Mouse (Mus musculus) neural tube, embryonic 12.5 days (tissue): Measurements from ENCODE around the gene Rag1. TPM values are rescaled to one million over a fixed set of nuclear protein-coding genes. Genes with fewer than 3 reads are reported as not detected.

Experiments used
- ATAC-seq: fragments of 200-750 bp; cut with Nextera tagmentation; 2 replicates; pipeline ENCODE4 v1.8.0; 2017; ENCODE audit warnings: low read depth, mild to moderate bottlenecking, moderate TSS enrichment, moderate library complexity; ENCODE audit not compliant: low FRiP score
- H3K27ac ChIP-seq: fragments of 300-500 bp; sonication (generic); 2 replicates; pipeline ENCODE4 v1.5.1; 2016
- H3K27me3 ChIP-seq: fragments of 300-500 bp; sonication (generic); replicated peaks from 2 replicates; pipeline ENCODE4 v1.6.1; 2016; ENCODE audit warnings: mild to moderate bottlenecking
- H3K36me3 ChIP-seq: fragments of 300-500 bp; sonication (generic); 2 replicates; pipeline ENCODE4 v1.6.1; 2016; ENCODE audit warnings: mild to moderate bottlenecking
- H3K4me1 ChIP-seq: fragments of 300-500 bp; sonication (generic); 2 replicates; pipeline ENCODE4 v1.6.1; 2016
- H3K4me2 ChIP-seq: fragments of 300-500 bp; sonication (generic); replicated peaks from 2 replicates; pipeline ENCODE4 v1.6.1; 2016; ENCODE audit warnings: mild to moderate bottlenecking
- H3K4me3 ChIP-seq: fragments of 300-500 bp; sonication (generic); 2 replicates; pipeline ENCODE4 v1.5.1; 2016
- H3K9ac ChIP-seq: fragments of 300-500 bp; sonication (generic); 2 replicates; pipeline ENCODE4 v1.6.1; 2016; ENCODE audit warnings: mild to moderate bottlenecking
- H3K9me3 ChIP-seq: fragments of 300-500 bp; sonication (generic); 2 replicates; pipeline ENCODE4 v1.6.1; 2016; ENCODE audit warnings: mild to moderate bottlenecking
- WGBS: fragments of 180-500 bp; shearing (Covaris S2); methylation state at CpG from one replicate; pipeline ENCODE4 v1.1.7; 2016; 5-methylcytosine and 5-hydroxymethylcytosine counted together
- polyA plus RNA-seq: library from polyadenylated mRNA; unstranded; fragments of >200 nt; fragmentation: Nextera tagmentation; extraction: Ambion mirVana; gene quantifications from 2 replicates; pipeline ENCODE4 v1.2.1, GENCODE M21; 2016

Gene Rag1
- polyA plus RNA-seq, 1 experiment from 2014 or later, result 0.10 TPM

DNA sequence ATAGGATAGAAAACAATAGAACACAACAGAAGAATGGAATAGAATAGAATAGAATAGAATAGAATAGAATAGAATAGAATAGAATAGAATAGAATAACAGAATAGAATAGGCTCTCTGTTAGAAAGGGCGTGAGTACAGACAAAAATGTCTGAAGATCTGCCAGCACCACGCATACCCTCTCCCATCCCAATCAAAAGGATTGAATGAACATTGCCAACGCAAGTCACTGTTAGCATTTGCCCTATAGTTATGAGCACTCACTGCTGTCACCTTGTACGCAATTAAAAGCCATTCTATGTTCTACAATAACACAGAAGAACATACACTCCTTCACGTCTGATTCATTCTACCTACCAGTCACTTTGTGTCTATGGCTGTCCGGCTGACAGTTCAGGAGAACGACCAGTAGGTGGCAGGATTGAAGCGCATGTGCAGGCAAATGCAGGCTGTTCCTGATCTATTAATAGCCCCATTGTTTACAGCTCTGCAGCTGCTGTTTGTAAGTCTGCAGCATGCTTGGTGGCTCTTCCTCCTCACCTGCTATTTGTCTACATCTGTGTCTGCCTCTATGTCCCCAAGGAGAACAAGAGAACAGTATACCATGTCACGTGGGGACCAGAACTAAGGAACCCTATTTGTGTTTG, 15.9 kb upstream of the Rag1 start:
- Histone ChIP-seq H3K27ac (no peak overlapping the region), H3K27me3 (no peaks in the 10 kb centered on the region), H3K4me3 (no peak overlapping the region), H3K9me3 (no peaks in the 10 kb centered on the region), H3K36me3 (no peaks in the 10 kb centered on the region), H3K4me2 (no peak overlapping the region), H3K9ac (no peak overlapping the region), H3K4me1 (no peaks in the 10 kb centered on the region)
- WGBS, result 22% methylated on average over 9 of the region's 9 CpGs
- peak; percentile 95 for ATAC-seq

DNA sequence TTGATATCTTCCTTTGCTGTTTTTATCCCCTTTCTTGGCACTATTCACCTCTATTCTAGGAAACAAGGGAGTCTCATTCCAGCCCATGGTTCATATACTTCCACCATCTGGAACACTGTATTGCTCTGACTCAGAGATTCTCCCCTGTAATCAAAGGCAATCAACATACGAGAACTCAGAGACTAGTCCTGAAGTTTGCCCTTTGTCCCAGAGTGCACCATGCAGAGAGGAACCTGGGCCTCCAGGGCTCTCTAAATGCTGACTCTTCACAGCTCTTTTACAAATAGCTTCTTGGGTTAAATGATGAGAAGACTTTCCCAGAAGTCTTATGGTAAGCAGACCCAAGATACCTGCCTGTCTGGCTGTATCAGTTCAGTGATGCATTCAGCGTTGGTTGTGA, 11.2 kb upstream of the Rag1 start:
- Histone ChIP-seq H3K4me3 (no peak overlapping the region), H3K9me3 (no peaks in the 10 kb centered on the region), H3K4me2 (no peak overlapping the region), H3K27me3 (no peaks in the 10 kb centered on the region), H3K27ac (no peak overlapping the region), H3K4me1 (no peaks in the 10 kb centered on the region), H3K36me3 (no peaks in the 10 kb centered on the region), H3K9ac (no peak overlapping the region)
- ATAC-seq, result no peak
- WGBS, result 58% methylated on average over 2 of the region's 2 CpGs

DNA sequence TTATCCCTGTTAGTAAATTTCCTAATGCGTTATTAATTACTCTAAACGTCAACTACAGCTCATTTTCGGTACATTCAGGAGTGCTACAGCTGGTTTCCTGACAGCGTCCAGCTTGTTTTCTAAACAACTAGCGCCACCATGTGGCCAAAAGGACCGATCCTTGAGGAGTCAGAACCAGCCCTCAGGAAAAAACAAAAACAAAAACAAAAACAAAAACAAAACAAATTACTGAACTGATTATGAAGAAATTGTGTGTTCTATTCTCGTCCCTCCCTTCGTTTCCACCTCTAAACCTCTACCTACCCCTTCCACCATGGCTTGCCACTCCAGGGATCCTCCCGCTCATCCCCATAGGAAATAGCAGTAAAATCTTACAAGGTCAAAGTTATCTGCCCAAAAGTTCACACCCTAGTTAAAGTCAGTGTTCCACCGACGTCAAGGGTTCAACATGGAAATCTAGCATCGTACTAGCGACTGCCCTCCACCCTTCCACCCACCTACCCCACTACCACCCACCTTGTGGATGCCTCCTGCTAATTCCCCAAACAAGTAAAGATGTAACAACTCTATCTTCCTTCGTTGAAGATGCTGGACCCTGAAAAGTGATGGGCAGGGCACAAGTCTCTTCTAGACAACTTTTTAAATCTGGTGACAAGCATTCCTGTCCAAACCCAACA, 3.8 kb upstream of the Rag1 start:
- Histone ChIP-seq H3K4me3 (no peak overlapping the region), H3K4me1 (0 out of 2 replicates have a peak, but pooled peaks cover 3% of the 10 kb centered on the region), H3K36me3 (no peaks in the 10 kb centered on the region), H3K27ac (no peak overlapping the region), H3K27me3 (no peaks in the 10 kb centered on the region), H3K9me3 (no peaks in the 10 kb centered on the region), H3K4me2 (peak overlapping the region; percentile 56), H3K9ac (peak overlapping the region; percentile 1; the same call in 1 of the 2 replicates)
- ATAC-seq, result peak; percentile 67
- 19% methylated on average over 14 of the region's 14 CpGs for WGBS

DNA sequence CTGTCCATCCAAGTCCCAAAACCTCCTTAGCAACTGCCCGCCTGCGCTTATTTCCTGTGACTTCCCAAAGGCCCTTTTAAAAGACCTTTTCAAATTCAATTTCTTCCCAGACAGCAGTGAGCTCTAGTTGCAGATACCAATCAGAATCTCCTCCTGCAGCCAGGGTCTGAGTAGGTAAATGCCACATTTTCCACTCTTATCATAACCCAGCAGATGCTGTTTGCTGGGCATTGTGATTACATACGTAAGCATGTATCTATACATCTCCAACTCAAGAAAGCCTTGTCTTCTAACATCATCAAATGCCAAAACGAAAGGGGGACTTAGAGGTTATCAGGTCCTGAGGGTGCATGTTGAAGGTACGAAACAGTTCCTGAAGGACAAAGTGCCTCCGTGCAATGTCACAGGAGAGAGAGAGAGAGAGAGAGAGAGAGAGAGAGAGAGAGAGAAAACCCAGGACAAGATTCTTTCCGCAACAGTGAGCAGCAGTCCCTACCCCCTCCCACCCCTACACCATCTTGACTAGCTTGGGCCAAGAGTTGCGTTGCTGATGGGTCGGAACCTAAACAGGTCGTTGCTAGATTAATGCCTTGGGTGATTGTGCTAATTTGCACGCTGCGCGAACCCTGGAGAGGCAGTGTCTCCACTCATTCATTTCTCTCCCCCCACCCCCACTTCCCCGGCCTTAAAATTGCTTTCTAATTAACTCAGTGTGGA, 3.1 kb upstream of the Rag1 start:
- H3K36me3 ChIP-seq, result no peaks in the 10 kb centered on the region
- no peak overlapping the region for H3K4me3 ChIP-seq
- no peak overlapping the region for H3K27ac ChIP-seq
- 41% methylated on average over 14 of the region's 14 CpGs for WGBS
- peak; percentile 85 for ATAC-seq
- H3K4me2 ChIP-seq, result peak overlapping the region; percentile 56
- H3K27me3 ChIP-seq, result no peaks in the 10 kb centered on the region
- H3K9me3 ChIP-seq, result no peaks in the 10 kb centered on the region
- H3K4me1 ChIP-seq, result 0 out of 2 replicates have a peak, but pooled peaks cover 3% of the 10 kb centered on the region
- H3K9ac ChIP-seq, result peak overlapping the region; percentile 1; the same call in 1 of the 2 replicates

DNA sequence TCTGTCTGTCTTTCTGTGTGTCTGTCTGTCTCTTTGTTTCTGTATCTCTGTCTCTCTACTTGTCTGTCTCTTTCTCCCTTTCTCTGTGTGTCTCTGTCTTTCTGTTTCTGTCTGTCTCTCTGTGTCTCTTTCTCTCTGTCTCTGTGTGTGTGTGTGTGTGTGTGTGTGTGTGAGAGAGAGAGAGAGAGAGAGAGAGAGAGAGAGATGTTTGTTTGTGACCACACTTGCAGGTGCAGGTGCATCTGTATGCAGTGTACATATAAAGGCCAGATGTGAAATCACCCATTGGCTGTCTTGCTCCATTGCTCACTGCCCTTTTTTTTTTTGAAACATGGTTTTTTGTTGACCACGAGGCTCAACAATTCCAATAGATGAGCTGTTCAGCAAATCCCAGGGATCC, 1.1 kb upstream of the Rag1 start:
- Histone ChIP-seq H3K9me3 (no peaks in the 10 kb centered on the region), H3K4me1 (0 out of 2 replicates have a peak, but pooled peaks cover 3% of the 10 kb centered on the region), H3K27ac (no peak overlapping the region), H3K36me3 (no peaks in the 10 kb centered on the region), H3K9ac (no peak overlapping the region), H3K4me3 (no peak overlapping the region), H3K27me3 (no peaks in the 10 kb centered on the region), H3K4me2 (no peak overlapping the region)
- no peak for ATAC-seq
- 54% methylated on average over 1 of the region's 1 CpGs for WGBS

DNA sequence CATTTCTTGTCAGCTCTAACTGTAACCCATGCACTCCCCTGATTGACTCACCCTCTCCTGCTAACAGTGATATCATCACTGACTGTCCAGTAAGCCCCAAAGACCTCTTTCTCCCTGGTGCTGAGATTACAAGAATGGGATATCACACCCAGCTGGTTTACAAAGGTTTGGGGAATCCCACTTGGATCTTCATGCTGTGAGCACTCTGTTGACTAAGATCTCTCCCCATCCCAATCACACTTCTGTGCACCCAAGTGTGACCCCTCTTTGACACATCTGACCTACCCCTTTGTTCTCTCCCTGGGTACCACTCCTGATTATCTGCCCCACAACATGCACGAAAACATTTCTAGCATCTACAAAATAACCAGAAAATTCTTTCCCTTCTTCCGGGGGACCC, 940 bp downstream of the Rag1 start:
- no peaks in the 10 kb centered on the region for H3K27me3 ChIP-seq
- no peak overlapping the region for H3K27ac ChIP-seq
- WGBS, result 70% methylated on average over 2 of the region's 2 CpGs
- H3K9me3 ChIP-seq, result no peaks in the 10 kb centered on the region
- no peak overlapping the region for H3K4me2 ChIP-seq
- no peak overlapping the region for H3K4me3 ChIP-seq
- H3K36me3 ChIP-seq, result no peaks in the 10 kb centered on the region
- H3K9ac ChIP-seq, result no peak overlapping the region
- no peak for ATAC-seq
- H3K4me1 ChIP-seq, result 0 out of 2 replicates have a peak, but pooled peaks cover 3% of the 10 kb centered on the region

DNA sequence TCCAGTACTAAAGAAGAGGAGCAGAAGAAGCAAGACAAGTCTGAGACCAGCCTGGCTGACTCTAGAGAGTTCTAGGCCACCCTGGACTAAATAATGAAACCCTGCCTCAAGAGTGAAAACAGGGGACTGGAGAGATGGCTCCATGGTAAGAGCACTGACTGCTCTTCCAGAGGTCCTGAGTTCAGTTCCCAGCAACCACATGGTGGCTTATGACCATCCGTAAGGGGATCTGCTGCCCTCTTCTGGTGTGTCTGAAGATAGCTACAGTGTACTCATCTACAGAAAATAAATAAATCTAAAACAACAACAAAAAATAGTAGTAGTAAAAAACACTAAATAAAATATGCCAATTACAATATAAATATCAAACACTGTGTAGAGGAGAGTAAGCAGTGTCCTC, 3.5 kb downstream of the Rag1 start:
- Histone ChIP-seq H3K27me3 (no peaks in the 10 kb centered on the region), H3K27ac (no peak overlapping the region), H3K9ac (no peak overlapping the region), H3K36me3 (no peaks in the 10 kb centered on the region), H3K4me2 (no peak overlapping the region), H3K4me3 (no peak overlapping the region), H3K9me3 (no peaks in the 10 kb centered on the region), H3K4me1 (no peaks in the 10 kb centered on the region)
- 79% methylated on average over 1 of the region's 1 CpGs for WGBS
- no peak for ATAC-seq

DNA sequence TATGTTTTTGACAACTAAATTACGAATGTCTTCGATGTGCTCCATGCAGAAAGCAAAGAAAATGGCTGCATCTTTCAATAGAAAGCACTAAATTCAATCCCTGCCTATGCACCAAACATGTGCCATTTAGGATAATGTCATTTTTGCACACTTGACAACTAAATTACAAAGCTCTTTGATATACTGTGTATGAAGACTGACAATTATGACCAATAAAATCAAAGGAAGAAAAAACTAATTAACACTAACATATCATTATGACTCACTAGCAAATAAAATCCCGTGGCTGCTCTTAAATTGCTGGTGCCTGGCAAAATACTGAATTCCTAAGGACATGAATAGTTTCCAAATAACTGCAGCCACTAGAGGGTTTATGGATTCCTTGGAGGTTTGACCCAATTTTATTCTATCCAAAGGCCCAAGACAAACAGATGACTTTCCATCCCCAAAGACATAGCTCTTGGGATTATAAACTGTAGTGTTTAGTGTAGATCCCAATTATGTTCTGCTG, 9.4 kb downstream of the Rag1 start:
- 78% methylated on average over 3 of the region's 3 CpGs for WGBS
- H3K27ac ChIP-seq, result no peak overlapping the region
- no peak for ATAC-seq

DNA sequence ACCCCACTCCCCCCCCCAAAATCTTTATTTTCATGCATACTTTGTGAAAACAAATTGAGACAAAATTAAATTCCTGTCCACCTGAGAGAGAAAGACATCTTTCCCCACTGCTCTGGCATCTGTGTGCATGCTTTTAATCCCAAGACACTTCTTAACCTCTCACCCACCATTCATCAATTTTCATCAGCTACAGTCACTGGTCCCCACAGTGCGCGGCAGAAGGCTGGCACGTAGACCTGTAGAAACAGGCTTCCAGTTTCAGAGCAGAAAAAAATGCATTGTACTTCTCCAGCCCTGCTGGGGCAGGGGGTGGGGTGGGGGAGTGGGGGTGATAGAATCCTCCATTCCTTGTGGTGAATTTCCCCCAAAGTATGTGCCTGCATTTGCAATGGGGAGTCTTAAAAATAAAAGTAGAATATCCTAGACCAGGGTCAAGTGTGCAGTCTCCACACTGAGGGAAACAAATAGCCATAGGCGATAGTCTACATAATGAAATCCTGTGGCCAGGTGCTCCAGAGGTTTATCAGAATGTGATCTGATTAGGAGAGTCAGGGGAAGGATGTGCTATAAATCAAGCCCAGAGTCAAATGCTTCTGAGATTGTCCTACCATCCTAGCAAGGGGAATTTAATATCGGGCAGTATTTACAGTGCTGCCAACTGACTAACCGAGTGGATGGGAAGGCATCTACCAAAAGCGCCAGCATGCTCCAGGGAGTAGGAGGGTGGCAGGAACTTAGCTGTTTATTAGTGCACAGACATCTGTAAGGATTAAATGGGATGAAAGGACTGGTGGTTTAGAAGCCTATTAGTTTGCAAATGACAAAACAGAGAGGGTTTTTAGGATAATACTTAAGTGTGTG, 10.1 kb downstream of the Rag1 start:
- Histone ChIP-seq H3K4me1 (peaks cover 6% of the 10 kb centered on the region; the same call in 1 of the 2 replicates), H3K4me2 (0 out of 2 replicates have a peak overlapping the region, but pooled peaks have one; percentile 1), H3K27ac (no peak overlapping the region), H3K9ac (no peak overlapping the region), H3K36me3 (no peaks in the 10 kb centered on the region), H3K4me3 (no peak overlapping the region), H3K9me3 (no peaks in the 10 kb centered on the region), H3K27me3 (no peaks in the 10 kb centered on the region)
- peak; percentile 29; the same call in 1 of the 2 replicates for ATAC-seq
- WGBS, result 38% methylated on average over 7 of the region's 7 CpGs

More for the DNA sequence above, 9.4 kb downstream of the Rag1 start:
- Histone ChIP-seq H3K9ac (no peak overlapping the region), H3K4me1 (peaks cover 6% of the 10 kb centered on the region; the same call in 1 of the 2 replicates), H3K36me3 (no peaks in the 10 kb centered on the region), H3K4me2 (no peak overlapping the region), H3K27me3 (no peaks in the 10 kb centered on the region), H3K9me3 (no peaks in the 10 kb centered on the region), H3K4me3 (no peak overlapping the region)

DNA sequence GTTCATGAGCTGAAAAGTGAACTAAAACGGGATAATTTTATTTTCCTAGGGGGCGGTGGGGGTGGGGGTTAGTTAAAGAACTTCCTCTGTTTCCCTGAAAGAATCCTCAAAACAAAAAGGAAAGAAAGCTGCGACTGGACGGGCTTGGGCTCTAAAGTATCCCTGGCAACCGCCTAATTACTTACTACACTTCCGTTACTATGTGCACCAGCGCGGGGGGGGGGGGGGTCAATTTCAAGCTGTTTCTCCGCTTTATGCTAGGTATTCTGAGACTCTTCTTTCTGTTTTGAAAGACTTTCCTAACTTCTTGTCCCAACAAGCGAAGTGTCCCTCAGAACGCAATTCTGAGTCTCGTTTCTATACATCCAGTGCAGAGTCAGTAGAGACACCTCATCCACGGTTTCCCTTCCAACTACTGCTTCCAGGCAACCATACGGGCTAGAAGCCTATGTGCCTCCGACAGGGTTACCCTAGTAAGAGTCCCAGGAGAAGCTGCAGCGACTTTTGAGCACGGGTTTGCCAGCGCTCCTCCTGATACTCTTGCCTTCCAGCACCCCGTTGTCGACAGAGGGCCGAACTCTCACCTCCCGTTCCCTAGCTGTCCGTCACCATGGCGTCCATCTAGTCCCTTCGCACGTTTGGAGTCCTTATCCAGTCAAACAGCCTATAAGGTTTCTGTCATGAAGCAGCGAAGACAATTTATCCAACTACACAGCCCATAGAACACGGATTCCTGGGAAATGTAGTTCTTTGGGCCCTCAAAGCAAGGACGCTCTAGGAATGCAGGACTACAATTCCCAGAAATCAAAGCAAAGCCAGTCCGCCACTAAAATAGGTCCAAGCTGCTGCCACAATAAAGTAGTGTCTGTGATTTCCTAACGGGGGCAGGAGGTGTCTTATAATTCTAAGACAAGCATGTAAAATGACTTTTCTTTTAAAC, 20.7 kb downstream of the Rag1 start:
- H3K27ac ChIP-seq, result peak overlapping the region; percentile 72
- peak overlapping the region; percentile 66 for H3K4me2 ChIP-seq
- no peaks in the 10 kb centered on the region for H3K27me3 ChIP-seq
- peaks cover 17% of the 10 kb centered on the region for H3K4me1 ChIP-seq
- under 1% methylated on average over 31 of the region's 31 CpGs for WGBS
- H3K4me3 ChIP-seq, result peak overlapping the region; percentile 64
- ATAC-seq, result peak; percentile 98
- H3K9me3 ChIP-seq, result no peaks in the 10 kb centered on the region
- peak overlapping the region; percentile 56 for H3K9ac ChIP-seq
- H3K36me3 ChIP-seq, result no peaks in the 10 kb centered on the region

DNA sequence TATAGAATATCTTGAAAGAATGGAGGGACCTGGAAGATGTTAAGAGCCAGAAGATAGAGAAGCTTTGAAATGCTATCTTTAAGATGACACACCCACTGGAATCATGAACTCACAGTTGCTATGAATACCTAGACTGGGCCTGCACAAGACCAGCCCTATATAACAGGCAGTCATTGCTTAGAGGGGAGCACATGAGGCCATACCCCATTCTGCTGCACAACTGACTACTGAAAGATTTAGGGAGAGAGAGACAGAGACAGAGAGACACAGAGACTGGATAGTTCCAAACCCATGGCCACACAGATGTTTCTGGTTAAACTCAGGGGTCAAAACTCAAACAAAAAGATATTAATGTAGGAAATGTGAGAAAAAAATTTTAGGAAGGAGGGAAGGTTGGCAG, 22.1 kb downstream of the Rag1 start:
- no peaks in the 10 kb centered on the region for H3K27me3 ChIP-seq
- ATAC-seq, result no peak
- H3K4me3 ChIP-seq, result no peak overlapping the region
- H3K36me3 ChIP-seq, result no peaks in the 10 kb centered on the region
- H3K4me2 ChIP-seq, result 0 out of 2 replicates have a peak overlapping the region, but pooled peaks have one; percentile 12
- H3K9ac ChIP-seq, result no peak overlapping the region
- H3K9me3 ChIP-seq, result no peaks in the 10 kb centered on the region
- peaks cover 20% of the 10 kb centered on the region for H3K4me1 ChIP-seq
- no peak overlapping the region for H3K27ac ChIP-seq
